Mouse (Mus musculus) lung, postnatal 0 days (tissue): ENCODE data around the gene Smc3.

Experiments used
- CTCF ChIP-seq: IDR thresholded peaks from 2 replicates; pipeline ENCODE4 v1.5.1; 2016; ENCODE audit warnings: antibody characterized with exemption, mild to moderate bottlenecking
- EP300 ChIP-seq: IDR thresholded peaks from 2 replicates; pipeline ENCODE4 v1.6.1; 2016; ENCODE audit warnings: antibody characterized with exemption, mild to moderate bottlenecking, control low read depth

- TF ChIP-seq CTCF = no peak
- TF ChIP-seq EP300 = no peak
Observed at GRCm38 (mm10) chr19:53668821-53669220, 68.6 kb downstream of the Smc3 start.
